Comparison of ENCODE assay signal across 24 mouse cellular contexts in genomic region chr5:116115071-116115834, GRCm38 (mm10). TPM values are rescaled to one million over a fixed set of nuclear protein-coding genes. Genes with fewer than 3 reads are reported as not detected.
DNase-seq lines count a peak whose midpoint lies in the region; ATAC-seq and TF ChIP-seq lines count a peak whose summit lies in the region.
"Had no signal": no experiment of that assay in that cellular context is flagged by ENCODE, and none has a peak within 500 bp of the region (broad histone marks: within the 10 kb centered on the region; RNA-seq: fewer than 3 reads in every experiment).

No protein-coding gene starts in this region.

- no peaks in the 10 kb centered on the region for H3K4me1 ChIP-seq in intestine, embryonic 14.5 days (replicated peaks; ENCODE audit: control insufficient read depth, insufficient read depth, low read length)
- no peaks in the 10 kb centered on the region for H3K4me1 ChIP-seq in intestine, embryonic 15.5 days (replicated peaks)
- H3K4me1 ChIP-seq in lung, postnatal 0 days (ENCODE audit: insufficient read depth, low read depth, low read length) = no peaks in the 10 kb centered on the region
- H3K4me1 ChIP-seq: liver, embryonic 12.5 days had no signal

- no peak overlapping the region for H3K4me2 ChIP-seq in intestine, embryonic 14.5 days (ENCODE audit: low read length)
- H3K4me2 ChIP-seq in intestine, embryonic 15.5 days (replicated peaks) = no peak overlapping the region
- no peak overlapping the region for H3K4me2 ChIP-seq in lung, postnatal 0 days (replicated peaks; ENCODE audit: low read depth, low read length)
- H3K4me2 ChIP-seq: heart, embryonic 11.5 days; liver, embryonic 12.5 days had no signal

- no peak overlapping the region for H3K27ac ChIP-seq in intestine, embryonic 14.5 days (ENCODE audit: low read depth)
- no peak overlapping the region for H3K27ac ChIP-seq in intestine, embryonic 15.5 days
- 0 out of 2 replicates have a peak overlapping the region, but pooled peaks have one; percentile 14 for H3K27ac ChIP-seq in lung, postnatal 0 days (ENCODE audit: low read length)
- H3K27ac ChIP-seq: liver, embryonic 12.5 days had no signal

- no peak for ATAC-seq in intestine, embryonic 14.5 days (replicated peaks; ENCODE audit: low FRiP score, low TSS enrichment, low read depth)
- no peak for ATAC-seq in intestine, embryonic 15.5 days
- peak; percentile 88 for ATAC-seq in lung, postnatal 0 days
- ATAC-seq: CD4-positive, CD25-positive, alpha-beta regulatory T cell, adult 4 months; liver, embryonic 12.5 days; midbrain, embryonic 16.5 days had no signal

- no peak overlapping the region for H3K9ac ChIP-seq in intestine, embryonic 14.5 days (ENCODE audit: low read length)
- H3K9ac ChIP-seq in intestine, embryonic 15.5 days = no peak overlapping the region
- H3K9ac ChIP-seq in lung, postnatal 0 days (replicated peaks; ENCODE audit: low read depth) = no peak overlapping the region
- H3K9ac ChIP-seq: liver, embryonic 12.5 days had no signal

- TF ChIP-seq CTCF in lung, postnatal 0 days (IDR thresholded peaks at IDR 0.05) = no peak

- H3K27me3 ChIP-seq in intestine, embryonic 14.5 days (replicated peaks; ENCODE audit: control insufficient read depth, insufficient read depth, low read length) = no peaks in the 10 kb centered on the region
- no peaks in the 10 kb centered on the region for H3K27me3 ChIP-seq in intestine, embryonic 15.5 days (replicated peaks)
- H3K27me3 ChIP-seq in lung, postnatal 0 days (replicated peaks; ENCODE audit: insufficient read depth, low read length) = no peaks in the 10 kb centered on the region
- H3K27me3 ChIP-seq: liver, embryonic 12.5 days had no signal

- H3K9me3 ChIP-seq in intestine, embryonic 14.5 days (ENCODE audit: control insufficient read depth, low read length) = no peaks in the 10 kb centered on the region
- H3K9me3 ChIP-seq in intestine, embryonic 15.5 days = no peaks in the 10 kb centered on the region
- no peaks in the 10 kb centered on the region for H3K9me3 ChIP-seq in lung, postnatal 0 days (ENCODE audit: low read length)
- H3K9me3 ChIP-seq: liver, embryonic 12.5 days had no signal

- DNase-seq in cerebellum, postnatal 10 days = peak; percentile 80 to 85
- no peak for DNase-seq in cerebellum, adult 11 months
- peak; percentile 43 for DNase-seq in intestine, embryonic 14.5 days (ENCODE audit: low spot score)
- peak; percentile 83 for DNase-seq in lung, postnatal 0 days (ENCODE audit: low spot score)
- DNase-seq in lung, postnatal 14 days = no peak
- DNase-seq in brain, adult 2 months (ENCODE audit: low read depth, low spot score) = peak; percentile 20
- no peak for DNase-seq in adrenal gland, adult 2 months
- DNase-seq: cerebellum, adult 2 months; heart, postnatal 14 days; kidney, adult 8-10 months; kidney, postnatal 36 days; thymus, postnatal 25 days had no signal

- no peak overlapping the region for H3K4me3 ChIP-seq in intestine, embryonic 14.5 days (ENCODE audit: low read depth, low read length)
- no peak overlapping the region for H3K4me3 ChIP-seq in intestine, embryonic 15.5 days (replicated peaks)
- H3K4me3 ChIP-seq in lung, postnatal 0 days (ENCODE audit: low read depth, low read length) = no peak overlapping the region
- H3K4me3 ChIP-seq: liver, embryonic 12.5 days had no signal

- WGBS in intestine, embryonic 14.5 days = 67% methylated on average over 14 of the region's 14 CpGs
- 67% methylated on average over 14 of the region's 14 CpGs for WGBS in intestine, embryonic 15.5 days
- whole genome bisulfite sequencing in lung, postnatal 0 days = 56% methylated on average over 14 of the region's 14 CpGs

- no peaks in the 10 kb centered on the region for H3K36me3 ChIP-seq in intestine, embryonic 14.5 days (ENCODE audit: control insufficient read depth, insufficient read depth, low read length)
- H3K36me3 ChIP-seq in intestine, embryonic 15.5 days = no peaks in the 10 kb centered on the region
- no peaks in the 10 kb centered on the region for H3K36me3 ChIP-seq in lung, postnatal 0 days (ENCODE audit: insufficient read depth, low read length)
- H3K36me3 ChIP-seq: liver, embryonic 12.5 days had no signal

- no peak for TF ChIP-seq EP300 in lung, postnatal 0 days (IDR thresholded peaks at IDR 0.05)

RNA-seq across cellular contexts. Expression of gene Tmem233, which starts 32.2 kb away (rescaled TPM):
- not detected in 2 replicates for polyA plus RNA-seq in intestine, embryonic 14.5 days (2014; fragmentation: Nextera tagmentation; extraction: Ambion mirVana)
- not detected in 2 replicates for polyA plus RNA-seq in intestine, embryonic 15.5 days (2015; fragmentation: Nextera tagmentation; extraction: Ambion mirVana)
- 0.11 and 0.18 TPM in 2 replicates for polyA plus RNA-seq in lung, postnatal 0 days (2015; fragmentation: Nextera tagmentation; extraction: Ambion mirVana)
- not detected for total RNA-seq in adrenal gland, adult 2 months (2021)
- not detected in 2 replicates for polyA plus RNA-seq in adrenal gland, adult 2 months (2012; rRNA removed)
- total RNA-seq: adrenal gland, adult 18-20 months; heart, postnatal 14 days; layer of hippocampus, postnatal 14 days; left cerebral cortex, postnatal 25 days; megakaryocyte progenitor cell, adult 5-6 weeks had no signal
- polyA plus RNA-seq: CD4-positive, CD25-positive, alpha-beta regulatory T cell, adult 4 months; cerebellum, adult 2 months; cortical plate, adult 2 months; forebrain, embryonic 11.5 days; heart, embryonic 11.5 days; liver, embryonic 12.5 days; midbrain, embryonic 16.5 days; spleen, adult 2 months had no signal

Comparison
In these comparisons a context has a peak if more than half of its experiments do, and no peak if none do; other contexts are left out.
1. DNase-seq: peak in cerebellum, postnatal 10 days (2 of 2), intestine, embryonic 14.5 days (single experiment), lung, postnatal 0 days (single experiment) and brain, adult 2 months (single experiment); none in cerebellum, adult 11 months (single experiment), lung, postnatal 14 days (single experiment) and adrenal gland, adult 2 months (single experiment).